In the genomic region with DNA sequence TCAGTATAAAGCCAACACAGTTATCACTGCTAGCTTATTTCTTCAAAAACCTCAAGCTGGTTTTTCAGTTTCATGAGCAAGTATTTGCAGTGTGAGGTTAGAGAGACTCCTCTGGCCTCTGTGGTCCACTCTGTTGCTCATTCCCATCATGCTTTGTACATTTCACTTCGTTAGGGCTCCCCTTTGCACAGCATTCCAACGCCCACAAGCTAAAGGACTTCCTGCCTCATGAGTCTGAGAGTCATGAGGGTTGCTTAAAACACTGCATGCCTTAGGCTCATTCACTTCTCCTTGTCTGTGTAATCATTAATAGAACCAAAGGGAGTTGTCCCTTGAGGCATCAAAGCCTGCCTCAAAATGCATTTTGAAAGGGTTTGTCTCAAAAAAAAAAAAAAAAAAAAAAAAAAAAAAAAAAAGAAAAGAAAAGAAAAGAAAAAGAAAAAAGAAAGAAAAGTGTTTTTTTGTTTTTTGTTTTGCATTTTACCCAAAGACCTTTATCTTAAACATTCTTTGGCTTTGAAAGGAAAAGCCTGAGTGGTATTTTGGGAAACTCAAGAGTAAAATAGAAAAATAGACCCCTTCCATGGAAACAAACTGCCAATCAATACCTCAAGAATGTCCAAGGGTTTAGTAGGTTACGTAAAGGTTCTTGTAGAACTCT, we compare ENCODE assay signal across 1 mouse cellular context.
TF ChIP-seq lines count a peak whose summit lies in the region.

No protein-coding gene starts in this region.

TF ChIP-seq in CH12.LX, 34 proteins besides CTCF, POLR2A, EP300 and RAD21 (continued from another document):
- no peak for TF ChIP-seq TCF12 (IDR thresholded peaks at IDR 0.05; ENCODE audit: low read depth, low read length)
- TF ChIP-seq MXI1 (IDR thresholded peaks at IDR 0.05; ENCODE audit: low read depth, low read length), result no peak
- TF ChIP-seq ZNF384 (IDR thresholded peaks at IDR 0.05; ENCODE audit: low read depth, low read length), result peak; percentile 92; the same call in 1 of the 2 replicates
- no peak for TF ChIP-seq ZC3H11A (IDR thresholded peaks at IDR 0.05; ENCODE audit: low read depth, low read length)
- no peak for TF ChIP-seq UBTF (IDR thresholded peaks at IDR 0.05; ENCODE audit: low read depth, low read length)
- TF ChIP-seq MEF2A (IDR thresholded peaks at IDR 0.05; ENCODE audit: borderline replicate concordance, low read depth, low read length), result peak; percentile 67; the same call in 1 of the 2 replicates
- peak; percentile 60; the same call in 1 of the 2 replicates for TF ChIP-seq MAX (IDR thresholded peaks at IDR 0.05; ENCODE audit: low read length)
